Mouse (Mus musculus) 416B (cell line): Measurements from ENCODE around the gene Cdkn2aipnl.

Source experiments
- DNase-seq: peaks from one replicate; pipeline ENCODE4 v3.0.0; 2011; ENCODE audit warnings: low read depth

Cdkn2aipnl gene

GRCm38 (mm10) chr11:51946144-51946543 lies 21.3 kb upstream of the Cdkn2aipnl start:
- DNase-seq = no peak

- no peak for DNase-seq
Measured at GRCm38 (mm10) chr11:51949155-51949840, 18.2 kb upstream of the Cdkn2aipnl start.

- DNase-seq = no peak
Measured at GRCm38 (mm10) chr11:51949919-51950318, 17.5 kb upstream of the Cdkn2aipnl start.

GRCm38 (mm10) chr11:51951861-51952420 lies 15.5 kb upstream of the Cdkn2aipnl start:
- DNase-seq = peak; percentile 65

GRCm38 (mm10) chr11:51956112-51956511 lies 11.3 kb upstream of the Cdkn2aipnl start:
- DNase-seq = no peak

- DNase-seq = no peak
Measured at GRCm38 (mm10) chr11:51957760-51958159, 9.7 kb upstream of the Cdkn2aipnl start.

- peak; percentile 58 for DNase-seq
Measured at GRCm38 (mm10) chr11:51959511-51959910, 8.0 kb upstream of the Cdkn2aipnl start.

- DNase-seq = peak; percentile 61
Measured at GRCm38 (mm10) chr11:51960061-51960460, 7.4 kb upstream of the Cdkn2aipnl start.

- DNase-seq = no peak
Measured at GRCm38 (mm10) chr11:51960967-51961471, 6.4 kb upstream of the Cdkn2aipnl start.

- peak; percentile 40 for DNase-seq
Measured at GRCm38 (mm10) chr11:51961761-51962160, 5.7 kb upstream of the Cdkn2aipnl start.

GRCm38 (mm10) chr11:51962277-51962676 lies 5.2 kb upstream of the Cdkn2aipnl start:
- DNase-seq = no peak

- no peak for DNase-seq
Measured at GRCm38 (mm10) chr11:51966651-51967050, 810 bp upstream of the Cdkn2aipnl start.

- peak; percentile 92 for DNase-seq
Measured at GRCm38 (mm10) chr11:51968896-51969295, 1.4 kb downstream of the Cdkn2aipnl start.

- DNase-seq = peak; percentile 42
Measured at GRCm38 (mm10) chr11:51969511-51969910, 2.0 kb downstream of the Cdkn2aipnl start.

GRCm38 (mm10) chr11:51971644-51972043 lies 4.2 kb downstream of the Cdkn2aipnl start:
- DNase-seq = no peak

- DNase-seq = peak; percentile 76
Measured at GRCm38 (mm10) chr11:51999611-52000289, 32.3 kb downstream of the Cdkn2aipnl start.

GRCm38 (mm10) chr11:52000290-52000962 lies 33.0 kb downstream of the Cdkn2aipnl start, which contains the start of gene Ube2b:
TSS of gene Ube2b (minus strand) at chr11:52000762.
- DNase-seq = peak; percentile 99

- no peak for DNase-seq
Measured at GRCm38 (mm10) chr11:52001341-52001740, 33.9 kb downstream of the Cdkn2aipnl start.

- no peak for DNase-seq
Measured at GRCm38 (mm10) chr11:52001861-52002260, 34.4 kb downstream of the Cdkn2aipnl start.

- DNase-seq = no peak
Measured at GRCm38 (mm10) chr11:52002842-52003504, 35.5 kb downstream of the Cdkn2aipnl start.

GRCm38 (mm10) chr11:52003505-52003771 lies 36.0 kb downstream of the Cdkn2aipnl start:
- DNase-seq = peak; percentile 85
